Mouse (Mus musculus) olfactory bulb, adult 2 months (tissue): ENCODE measurements at regions not wholly inside any gene's neighbourhood (a gene's known extent, or its start where the extent isn't known, plus 50 kb on each side); places are given as distances from the start of the nearest gene placed in this dataset.

Experiments
- CTCF ChIP-seq: fragments of 200-500 bp; IDR thresholded peaks from 2 replicates; pipeline ENCODE4 v1.5.1; 2012; ENCODE audit warnings: low read depth, mild to moderate bottlenecking, low read length, moderate library complexity; ENCODE audit not compliant: insufficient read depth
- POLR2A ChIP-seq: fragments of 200-500 bp; IDR thresholded peaks from 2 replicates; pipeline ENCODE4 v1.6.1; 2012; ENCODE audit warnings: mild to moderate bottlenecking, low read depth, low read length, moderate library complexity; ENCODE audit not compliant: insufficient read depth

DNA sequence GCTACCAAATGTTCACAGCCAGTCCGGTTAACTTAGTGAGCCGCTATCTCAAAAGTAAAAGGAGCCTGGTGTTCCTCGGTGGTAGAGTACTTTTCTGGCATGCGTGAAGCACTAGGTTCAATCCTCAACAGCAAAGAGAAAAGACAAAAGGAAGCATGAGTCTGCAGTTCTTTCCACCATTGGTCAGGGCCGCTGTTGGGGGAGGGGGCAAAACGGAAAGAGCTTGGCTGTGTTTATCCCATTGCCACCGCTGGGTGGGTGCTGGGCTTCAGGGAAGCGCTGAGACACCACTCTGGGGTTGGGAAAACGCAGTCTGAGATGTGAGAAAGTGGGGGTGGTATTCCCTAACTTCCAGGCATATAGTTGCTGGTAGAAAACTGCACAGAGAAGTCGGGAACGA is 58.6 kb upstream of the Arl4c start:
- TF ChIP-seq CTCF (no peak), POLR2A (no peak)
